Mouse (Mus musculus): ENCODE measurements around the gene Btg3.

GRCm38 (mm10) chr16:78341356-78341755 lies 35.6 kb downstream of the Btg3 start:
- TF ChIP-seq CTCF (IDR thresholded peaks at IDR 0.05; ENCODE audit: low read depth): no peak
- no peak for TF ChIP-seq EP300 (IDR thresholded peaks at IDR 0.05; ENCODE audit: low read depth)

Data from heart, postnatal 0 days (tissue).